Mouse (Mus musculus): ENCODE measurements at regions not wholly inside any gene's neighbourhood (a gene's known extent, or its start where the extent isn't known, plus 50 kb on each side); places are given as distances from the start of the nearest gene placed in this dataset.

- TF ChIP-seq CTCF (IDR thresholded peaks at IDR 0.05; ENCODE audit: borderline replicate concordance, insufficient read depth, low read length) (no peak), POLR2A (IDR thresholded peaks at IDR 0.05; ENCODE audit: low read depth, low read length) (no peak)
These were observed 366.9 kb upstream of the Intu start for GRCm38 (mm10) chr3:40164181-40164580.
